Mouse (Mus musculus): ENCODE data around the gene Osbpl9.
A peak's percentile ranks its signal among the peaks of the same experiment; 100 is the strongest.

GRCm38 (mm10) chr4:109105254-109105653, 96.8 kb downstream of the Osbpl9 start:
- TF ChIP-seq POLR2A (IDR thresholded peaks at IDR 0.05; ENCODE audit: low read depth, low read length) (no peak), EP300 (IDR thresholded peaks at IDR 0.05; ENCODE audit: low read length) (peak; percentile 100), MEF2A (IDR thresholded peaks at IDR 0.05; ENCODE audit: borderline replicate concordance, low read depth, low read length) (peak; percentile 98), ZNF384 (IDR thresholded peaks at IDR 0.05; ENCODE audit: low read depth, low read length) (peak; percentile 93), ELF1 (IDR thresholded peaks at IDR 0.05; ENCODE audit: low read depth, low read length) (no peak), CTCF (conservative IDR thresholded peaks at IDR 0.05 in 1 of 2, IDR thresholded peaks at IDR 0.05 in 1 of 2; ENCODE audit: low read depth in 2 of 2, low read length in 2 of 2) (no peak), POLR2AphosphoS2 (IDR thresholded peaks at IDR 0.05; ENCODE audit: low read depth, low read length) (no peak), IRF4 (IDR thresholded peaks at IDR 0.05; ENCODE audit: low read depth, low read length) (peak; percentile 99)

All from CH12.LX (cell line).